7 mouse cellular contexts compared by ENCODE assay signal in the genomic region with DNA sequence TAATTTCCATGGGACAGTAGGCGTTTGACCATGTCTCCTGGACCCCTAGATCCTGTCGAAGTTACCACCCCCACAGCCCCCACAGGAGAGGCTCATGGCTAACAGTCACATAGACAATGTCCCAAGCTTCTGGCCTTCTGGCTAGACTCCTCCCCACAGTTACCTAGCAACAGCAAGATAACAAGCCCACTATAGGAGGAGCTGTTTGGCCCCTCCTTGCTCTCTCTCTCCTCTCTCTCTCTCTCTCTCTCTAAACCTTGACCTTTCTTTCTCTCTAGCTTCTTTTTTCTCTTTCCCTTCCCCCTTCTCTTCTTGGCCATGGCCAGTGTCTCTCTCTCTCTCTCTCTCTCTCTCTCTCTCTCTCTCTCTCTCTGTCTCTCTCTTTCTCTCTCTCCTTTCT.
A peak's percentile ranks its signal among the peaks of the same experiment; 100 is the strongest.
DNase-seq lines count a peak whose midpoint lies in the region; ATAC-seq and TF ChIP-seq lines count a peak whose summit lies in the region.
"Not testable (repeated sequence)": the region's sequence is repeated elsewhere in the genome, so short reads cannot be mapped to it uniquely, and the experiment has no call there.

No protein-coding gene starts in this region.

- H3K27me3 ChIP-seq in hindbrain, embryonic 10.5 days (ENCODE audit: insufficient read depth, poor library complexity, severe bottlenecking); liver, embryonic 11.5 days (replicated peaks; ENCODE audit: control insufficient read depth, insufficient read depth, low read length); liver, embryonic 13.5 days; liver, embryonic 15.5 days; midbrain, embryonic 10.5 days (ENCODE audit: low read depth, poor library complexity, severe bottlenecking); testis, adult 2 months (ENCODE audit: control insufficient read depth, insufficient read depth, low read length): not testable (repeated sequence)

- not testable (repeated sequence) for H3K4me3 ChIP-seq in hindbrain, embryonic 10.5 days; liver, embryonic 11.5 days (ENCODE audit: low read depth, low read length); liver, embryonic 13.5 days (replicated peaks); liver, embryonic 15.5 days (replicated peaks); midbrain, embryonic 10.5 days
- H3K4me3 ChIP-seq in testis, adult 2 months (ENCODE audit: control insufficient read depth, low read depth, low read length): peak overlapping the region; percentile 79

- not testable (repeated sequence) for TF ChIP-seq POLR2A in testis, adult 2 months (IDR thresholded peaks at IDR 0.05; ENCODE audit: control insufficient read depth, low read depth, low read length)

- H3K9ac ChIP-seq in liver, embryonic 11.5 days (ENCODE audit: low read depth, low read length); liver, embryonic 15.5 days: not testable (repeated sequence)
- H3K9ac ChIP-seq in liver, embryonic 13.5 days: peak overlapping the region; percentile 33; the same call in 1 of the 2 replicates

- H3K4me2 ChIP-seq in liver, embryonic 11.5 days: not testable (repeated sequence)
- H3K4me2 ChIP-seq in liver, embryonic 13.5 days: peak overlapping the region; percentile 23
- peak overlapping the region; percentile 30 for H3K4me2 ChIP-seq in liver, embryonic 15.5 days

- TF ChIP-seq CTCF in testis, adult 2 months (IDR thresholded peaks at IDR 0.05; ENCODE audit: control insufficient read depth, insufficient read depth, insufficient replicate concordance, low read depth, low read length): not testable (repeated sequence)

- peak; percentile 18 for DNase-seq in c-Kit-positive CD71-positive TER-119-positive erythroid progenitor cells, embryonic 14.5 days (ENCODE audit: low spot score)
- not testable (repeated sequence) for DNase-seq in hindbrain, embryonic 10.5 days (ENCODE audit: low spot score); liver, embryonic 11.5 days (ENCODE audit: low spot score); midbrain, embryonic 10.5 days (ENCODE audit: low spot score)
- peak; percentile 44 for DNase-seq in liver, embryonic 13.5 days

- WGBS in hindbrain, embryonic 10.5 days: 35% methylated on average over 2 of the region's 2 CpGs
- WGBS in liver, embryonic 11.5 days: 57% methylated on average over 2 of the region's 2 CpGs
- 30% methylated on average over 2 of the region's 2 CpGs for WGBS in liver, embryonic 13.5 days (ENCODE audit: insufficient replicate concordance)
- 31% methylated on average over 2 of the region's 2 CpGs for WGBS in liver, embryonic 15.5 days (ENCODE audit: insufficient replicate concordance)
- 53% methylated on average over 2 of the region's 2 CpGs for WGBS in midbrain, embryonic 10.5 days

- H3K4me1 ChIP-seq in hindbrain, embryonic 10.5 days (replicated peaks): peaks cover 18% of the 10 kb centered on the region
- H3K4me1 ChIP-seq in liver, embryonic 11.5 days (replicated peaks; ENCODE audit: control insufficient read depth, insufficient read depth, low read length); testis, adult 2 months (ENCODE audit: control insufficient read depth, insufficient read depth, low read length): not testable (repeated sequence)
- peaks cover 46% of the 10 kb centered on the region for H3K4me1 ChIP-seq in liver, embryonic 13.5 days (replicated peaks)
- H3K4me1 ChIP-seq in liver, embryonic 15.5 days (replicated peaks): peaks cover 43% of the 10 kb centered on the region
- peaks cover 33% of the 10 kb centered on the region for H3K4me1 ChIP-seq in midbrain, embryonic 10.5 days

- not testable (repeated sequence) for H3K9me3 ChIP-seq in hindbrain, embryonic 10.5 days; liver, embryonic 11.5 days (ENCODE audit: control insufficient read depth, low read length); liver, embryonic 13.5 days (replicated peaks); liver, embryonic 15.5 days (replicated peaks); midbrain, embryonic 10.5 days (replicated peaks)

- H3K27ac ChIP-seq in hindbrain, embryonic 10.5 days: peak overlapping the region; percentile 53
- H3K27ac ChIP-seq in liver, embryonic 11.5 days (ENCODE audit: low read depth, low read length): not testable (repeated sequence)
- peak overlapping the region; percentile 64; the same call in 1 of the 2 replicates for H3K27ac ChIP-seq in liver, embryonic 13.5 days
- H3K27ac ChIP-seq in liver, embryonic 15.5 days (replicated peaks): peak overlapping the region; percentile 14; the same call in 1 of the 2 replicates
- H3K27ac ChIP-seq in midbrain, embryonic 10.5 days (replicated peaks): peak overlapping the region; percentile 49; the same call in 1 of the 2 replicates
- H3K27ac ChIP-seq in testis, adult 2 months (ENCODE audit: control insufficient read depth, insufficient read depth, low read depth, low read length): peak overlapping the region; percentile 36

- H3K36me3 ChIP-seq in hindbrain, embryonic 10.5 days; liver, embryonic 11.5 days (ENCODE audit: control insufficient read depth, insufficient read depth, low read length); liver, embryonic 13.5 days; liver, embryonic 15.5 days (replicated peaks); midbrain, embryonic 10.5 days; testis, adult 2 months (ENCODE audit: control insufficient read depth, insufficient read depth, low read length): not testable (repeated sequence)

- peak; percentile 58 for ATAC-seq in liver, embryonic 11.5 days (replicated peaks; ENCODE audit: low FRiP score)
- peak; percentile 69 for ATAC-seq in liver, embryonic 13.5 days (ENCODE audit: low read depth)
- peak; percentile 51 for ATAC-seq in liver, embryonic 15.5 days (ENCODE audit: insufficient read depth)
